In genomic region chr3:88552676-88553524, GRCm38 (mm10) we compare ENCODE assay signal across 8 mouse cellular contexts. TPM values are rescaled to one million over a fixed set of nuclear protein-coding genes. Genes with fewer than 3 reads are reported as not detected.
DNase-seq lines count a peak whose midpoint lies in the region; ATAC-seq lines count a peak whose summit lies in the region.

Gene Lamtor2 (minus strand): TSS chr3:88553074.

- H3K36me3 ChIP-seq in hindbrain, embryonic 11.5 days (ENCODE audit: control insufficient read depth, insufficient read depth, low read length): peaks cover 6% of the 10 kb centered on the region; the same call in 1 of the 2 replicates

- peak; percentile 91 for ATAC-seq in hindbrain, embryonic 11.5 days (ENCODE audit: low FRiP score)

- peak within 1 kb of the TSS; percentile 89 for H3K27ac ChIP-seq in hindbrain, embryonic 11.5 days (ENCODE audit: low read depth, low read length)

- H3K9me3 ChIP-seq in hindbrain, embryonic 11.5 days (ENCODE audit: control insufficient read depth, low read length): no peaks in the 10 kb centered on the region

- peak within 1 kb of the TSS; percentile 64 for H3K4me3 ChIP-seq in hindbrain, embryonic 11.5 days (ENCODE audit: low read depth, low read length)

- under 1% methylated on average over 48 of the region's 48 CpGs for WGBS in hindbrain, embryonic 11.5 days

- H3K4me1 ChIP-seq in hindbrain, embryonic 11.5 days (replicated peaks; ENCODE audit: control insufficient read depth, insufficient read depth, low read length): peaks cover 2% of the 10 kb centered on the region; the same call in 1 of the 2 replicates

- peak; percentile 100 for DNase-seq in Muller cell, postnatal 12 days (ENCODE audit: inconsistent ontology term)
- DNase-seq in cerebellum, adult 9-11 months: peak; percentile 98
- peak; percentile 98 to 99 for DNase-seq in frontal cortex, adult 2 months (ENCODE audit: extremely low spot score in 1 of 2, low spot score in 1 of 2)
- DNase-seq in hindbrain, embryonic 11.5 days (ENCODE audit: low spot score): peak; percentile 99
- peak; percentile 97 to 98 for DNase-seq in layer of hippocampus, postnatal 10 days (ENCODE audit: low spot score in 2 of 2)
- DNase-seq in lung, postnatal 10 days: peak; percentile 99
- peak; percentile 97 for DNase-seq in ovary, postnatal 36 days (ENCODE audit: low spot score)
- peak; percentile 95 for DNase-seq in thymus, postnatal 25 days

- H3K4me2 ChIP-seq in hindbrain, embryonic 11.5 days (replicated peaks; ENCODE audit: low read depth, low read length): peak within 1 kb of the TSS; percentile 69

- no peaks in the 10 kb centered on the region for H3K27me3 ChIP-seq in hindbrain, embryonic 11.5 days (ENCODE audit: control insufficient read depth, insufficient read depth, low read length)

- H3K9ac ChIP-seq in hindbrain, embryonic 11.5 days (ENCODE audit: low read depth, low read length): peak within 1 kb of the TSS; percentile 72

RNA-seq across cellular contexts. Expression of gene Lamtor2, which starts in this region (rescaled TPM):
- polyA plus RNA-seq in frontal cortex, adult 2 months (2012; rRNA removed): 110 and 131 TPM in 2 replicates
- 76.1 and 93.9 TPM in 2 replicates for polyA plus RNA-seq in hindbrain, embryonic 11.5 days (2014; fragmentation: Nextera tagmentation; extraction: Ambion mirVana)
- 100 to 1,000 TPM; 117 to 126 TPM for total RNA-seq in layer of hippocampus, postnatal 10 days (2021)

Comparison
In these comparisons a context has a peak if more than half of its experiments do, and no peak if none do; other contexts are left out.
1. Peak in every context shown above with its lines: DNase-seq, ATAC-seq, H3K4me3 ChIP-seq and H3K27ac ChIP-seq.